Mouse (Mus musculus): ENCODE data around the gene Picalm. TPM values are rescaled to one million over a fixed set of nuclear protein-coding genes. Genes with fewer than 3 reads are reported as not detected.

Picalm gene
- 13.9 and 19.2 TPM in 2 replicates for polyA plus RNA-seq (2021; fragmentation: Nextera tagmentation)
- long read RNA-seq, experiment 1, partial matches to known transcripts: 25 of 50 reads
- long read RNA-seq, experiment 1, other reads (novel, unspliced or antisense): 23 of 50 reads
- long read RNA-seq, experiment 2, partial matches to known transcripts: 8 of 42 reads
- long read RNA-seq, experiment 2, other reads (novel, unspliced or antisense): 34 of 42 reads

DNA sequence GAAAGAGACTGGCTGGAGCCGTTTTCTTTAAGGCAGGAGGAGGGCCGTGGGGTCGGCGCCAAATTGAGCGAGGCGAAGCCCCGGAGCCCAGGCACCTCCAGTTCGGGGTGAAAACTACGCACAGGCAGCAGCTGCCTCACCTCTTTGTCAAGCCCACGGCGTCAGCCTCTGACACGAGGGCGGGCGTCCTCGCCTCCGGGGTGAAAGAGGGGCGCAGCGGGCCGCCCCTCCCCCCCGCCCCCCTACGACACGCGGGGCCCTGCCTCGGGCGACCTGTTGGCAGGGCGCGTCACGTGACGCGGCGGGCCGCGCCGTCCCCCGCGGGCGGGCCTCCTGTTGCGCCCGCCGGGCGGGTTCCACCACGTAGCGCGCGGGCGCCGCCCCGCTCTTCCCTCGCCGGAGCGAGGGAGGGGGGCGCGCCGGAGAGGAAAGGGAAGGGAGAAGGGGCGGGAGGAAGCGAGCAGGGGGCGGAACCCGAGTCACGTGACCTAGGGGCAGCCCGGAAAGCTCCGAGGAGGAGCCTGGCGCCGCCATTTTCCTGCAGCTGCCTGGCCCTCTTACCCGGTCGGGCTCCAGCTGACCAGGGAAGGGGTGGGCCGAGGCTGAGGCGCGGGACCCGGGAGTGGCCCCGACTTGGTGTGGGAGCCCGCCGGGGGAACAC lies at the start of gene Picalm:
Picalm (plus strand) TSS at position 482 of the 661 bp plus-strand sequence.

Other genes with a start within 250 kb of the Picalm start
- 0.21 and 0.33 TPM in 2 replicates for gene Ccdc81, start 226.6 kb upstream of the Picalm start, polyA plus RNA-seq (2021; fragmentation: Nextera tagmentation)
- 101 and 137 TPM in 2 replicates for gene Hikeshi, start 189.0 kb upstream of the Picalm start, polyA plus RNA-seq (2021; fragmentation: Nextera tagmentation)
- 14.7 and 15.2 TPM in 2 replicates for gene Eed, start 149.2 kb upstream of the Picalm start, polyA plus RNA-seq (2021; fragmentation: Nextera tagmentation)
- gene Ccdc83, start 135.6 kb downstream of the Picalm start, polyA plus RNA-seq (2021; fragmentation: Nextera tagmentation): not detected in 2 replicates
- gene Sytl2, start 172.0 kb downstream of the Picalm start, polyA plus RNA-seq (2021; fragmentation: Nextera tagmentation): 31.6 and 36.8 TPM in 2 replicates

Measured in left cerebral cortex, adult 6 months (tissue).